In genomic region chr6:23866298-23866697, GRCm38 (mm10) we compare ENCODE assay signal across 33 mouse cellular contexts. TPM values are rescaled to one million over a fixed set of nuclear protein-coding genes. Genes with fewer than 3 reads are reported as not detected.
"Had no signal": no experiment of that assay in that cellular context is flagged by ENCODE, and none has a peak within 500 bp of the region (broad histone marks: within the 10 kb centered on the region; RNA-seq: fewer than 3 reads in every experiment).

No protein-coding gene starts in this region.

- H3K36me3 ChIP-seq: heart, embryonic 12.5 days; heart, embryonic 13.5 days; heart, embryonic 15.5 days; hindbrain, embryonic 10.5 days; hindbrain, embryonic 12.5 days; hindbrain, embryonic 13.5 days; hindbrain, embryonic 15.5 days; intestine, embryonic 15.5 days; kidney, embryonic 15.5 days had no signal

- H3K4me1 ChIP-seq: heart, embryonic 12.5 days; heart, embryonic 13.5 days; heart, embryonic 15.5 days; hindbrain, embryonic 10.5 days; hindbrain, embryonic 12.5 days; hindbrain, embryonic 13.5 days; hindbrain, embryonic 15.5 days; intestine, embryonic 15.5 days; kidney, embryonic 15.5 days had no signal

- H3K9me3 ChIP-seq: heart, embryonic 12.5 days; heart, embryonic 13.5 days; heart, embryonic 15.5 days; hindbrain, embryonic 10.5 days; hindbrain, embryonic 12.5 days; hindbrain, embryonic 13.5 days; hindbrain, embryonic 15.5 days; intestine, embryonic 15.5 days; kidney, embryonic 15.5 days had no signal

- H3K27ac ChIP-seq: heart, embryonic 13.5 days; heart, embryonic 15.5 days; hindbrain, embryonic 10.5 days; hindbrain, embryonic 12.5 days; hindbrain, embryonic 13.5 days; hindbrain, embryonic 14.5 days; hindbrain, embryonic 15.5 days; hindbrain, postnatal 0 days; intestine, embryonic 15.5 days; kidney, embryonic 15.5 days; kidney, postnatal 0 days; layer of hippocampus, adult 2 months had no signal

- H3K27me3 ChIP-seq: heart, embryonic 12.5 days; heart, embryonic 13.5 days; heart, embryonic 15.5 days; hindbrain, embryonic 12.5 days; hindbrain, embryonic 13.5 days; hindbrain, embryonic 15.5 days; intestine, embryonic 15.5 days; kidney, embryonic 15.5 days had no signal

- DNase-seq: heart, postnatal 10 days; heart, postnatal 14 days; heart, postnatal 36 days; heart, postnatal 4 days; kidney, adult 11 months; kidney, adult 18-20 months; kidney, adult 2 months; kidney, adult 8-10 months; kidney, adult 9 months; kidney, postnatal 10 days; kidney, postnatal 14 days; kidney, postnatal 25 days; kidney, postnatal 36 days; kidney, postnatal 4 days; layer of hippocampus, adult 9-11 months; layer of hippocampus, postnatal 36 days had no signal

- ATAC-seq: hindbrain, embryonic 16.5 days; hindbrain, postnatal 0 days; inflammation-experienced regulatory T-cells, adult 6 months; intestine, embryonic 15.5 days; intestine, embryonic 16.5 days; intestine, postnatal 0 days had no signal

- H3K4me3 ChIP-seq: heart, embryonic 12.5 days; heart, embryonic 13.5 days; heart, embryonic 15.5 days; hindbrain, embryonic 10.5 days; hindbrain, embryonic 12.5 days; hindbrain, embryonic 13.5 days; hindbrain, embryonic 15.5 days; intestine, embryonic 15.5 days; kidney, embryonic 15.5 days; layer of hippocampus, adult 2 months had no signal

RNA-seq across cellular contexts. Expression of gene Cadps2, which starts 27.1 kb away (rescaled TPM):
- polyA plus RNA-seq: inflammation-experienced regulatory T-cells, adult 6 months had no signal
